Mouse (Mus musculus) embryonic facial prominence, embryonic 11.5 days (tissue): ENCODE results near the gene Mgll. TPM values are rescaled to one million over a fixed set of nuclear protein-coding genes. Genes with fewer than 3 reads are reported as not detected.
A peak's percentile ranks its signal among the peaks of the same experiment; 100 is the strongest.

Source experiments
- ATAC-seq: fragments of 200-750 bp; cut with Nextera tagmentation; replicated peaks from 2 replicates; pipeline ENCODE4 v1.8.0; 2017; ENCODE audit warnings: low read depth; ENCODE audit not compliant: insufficient number of reproducible peaks, low FRiP score, low TSS enrichment
- DNase-seq: peaks from one replicate; pipeline ENCODE4 v3.0.0-alpha.2; 2015; ENCODE audit warnings: low spot score
- H3K27ac ChIP-seq: fragments of 300-500 bp; sonication (generic); replicated peaks from 2 replicates; pipeline ENCODE4 v1.5.1; 2014; ENCODE audit warnings: mild to moderate bottlenecking, low read depth, low read length, control low read depth
- H3K27me3 ChIP-seq: fragments of 300-500 bp; sonication (generic); 2 replicates; pipeline ENCODE4 v1.6.1; 2014; ENCODE audit warnings: mild to moderate bottlenecking, low read length, moderate library complexity, mixed read lengths; ENCODE audit not compliant: control insufficient read depth, insufficient read depth
- H3K36me3 ChIP-seq: fragments of 300-500 bp; sonication (generic); replicated peaks from 2 replicates; pipeline ENCODE4 v1.6.1; 2014; ENCODE audit warnings: low read depth, mild to moderate bottlenecking, low read length, moderate library complexity, mixed read lengths; ENCODE audit not compliant: control insufficient read depth, insufficient read depth
- H3K4me1 ChIP-seq: fragments of 300-500 bp; sonication (generic); 2 replicates; pipeline ENCODE4 v1.6.1; 2014; ENCODE audit warnings: low read length, mixed read lengths; ENCODE audit not compliant: control insufficient read depth, insufficient read depth
- H3K4me2 ChIP-seq: fragments of 300-500 bp; sonication (generic); 2 replicates; pipeline ENCODE4 v1.6.1; 2014; ENCODE audit warnings: low read depth, mild to moderate bottlenecking, control low read depth, low read length, moderate library complexity
- H3K4me3 ChIP-seq: fragments of 300-500 bp; sonication (generic); 2 replicates; pipeline ENCODE4 v1.5.1; 2014; ENCODE audit warnings: low read depth, low read length, control low read depth
- H3K9ac ChIP-seq: fragments of 300-500 bp; sonication (generic); replicated peaks from 2 replicates; pipeline ENCODE4 v1.6.1; 2014; ENCODE audit warnings: mild to moderate bottlenecking, control low read depth, low read length
- H3K9me3 ChIP-seq: fragments of 300-500 bp; sonication (generic); replicated peaks from 2 replicates; pipeline ENCODE4 v1.6.1; 2016; ENCODE audit warnings: mild to moderate bottlenecking, low read length, inconsistent platforms, mixed read lengths; ENCODE audit not compliant: control insufficient read depth
- WGBS: fragments of 180-500 bp; shearing (Covaris S2); extraction: QIAGEN DNeasy Blood & Tissue Kit; methylation state at CpG from one replicate; pipeline ENCODE4 v1.1.7; 2014; 5-methylcytosine and 5-hydroxymethylcytosine counted together
- polyA plus RNA-seq: library from polyadenylated mRNA; unstranded; fragments of >200 nt; fragmentation: Nextera tagmentation; extraction: Ambion mirVana; gene quantifications from 2 replicates; pipeline ENCODE4 v1.2.1, GENCODE M21; 2014

Mgll gene
- polyA plus RNA-seq, result 3.0 and 9.4 TPM in 2 replicates

GRCm38 (mm10) chr6:88724313-88725195 lies at the start of gene Mgll:
Gene Mgll (plus strand): TSS chr6:88724412.
- Histone ChIP-seq H3K4me3 (peak within 1 kb of the TSS; percentile 69), H3K4me2 (peak within 1 kb of the TSS; percentile 82), H3K36me3 (no peaks in the 10 kb centered on the region), H3K4me1 (no peaks in the 10 kb centered on the region), H3K27me3 (peaks cover 6% of the 10 kb centered on the region), H3K9me3 (no peaks in the 10 kb centered on the region), H3K9ac (peak within 1 kb of the TSS; percentile 43), H3K27ac (no peak within 1 kb of the TSS)
- peak; percentile 61 for DNase-seq
- ATAC-seq, result peak; percentile 70
- WGBS, result under 1% methylated on average over 98 of the region's 105 CpGs

GRCm38 (mm10) chr6:88675815-88676214 lies 48.4 kb upstream of the Mgll start:
- Histone ChIP-seq H3K9ac (no peak overlapping the region), H3K9me3 (no peaks in the 10 kb centered on the region), H3K27me3 (no peaks in the 10 kb centered on the region), H3K4me2 (no peak overlapping the region), H3K4me3 (no peak overlapping the region), H3K27ac (no peak overlapping the region), H3K36me3 (no peaks in the 10 kb centered on the region), H3K4me1 (no peaks in the 10 kb centered on the region)
- DNase-seq (no peak), ATAC-seq (no peak)
- 86% methylated on average over 2 of the region's 2 CpGs for WGBS

- Histone ChIP-seq H3K9me3 (no peaks in the 10 kb centered on the region), H3K36me3 (no peaks in the 10 kb centered on the region), H3K27ac (no peak overlapping the region), H3K27me3 (no peaks in the 10 kb centered on the region), H3K4me3 (no peak overlapping the region), H3K9ac (no peak overlapping the region), H3K4me2 (no peak overlapping the region), H3K4me1 (no peaks in the 10 kb centered on the region)
- WGBS, result 85% methylated on average over 6 of the region's 6 CpGs
- ATAC-seq, result no peak
- no peak for DNase-seq
Measured at GRCm38 (mm10) chr6:88676753-88677736, 47.2 kb upstream of the Mgll start.

DNA sequence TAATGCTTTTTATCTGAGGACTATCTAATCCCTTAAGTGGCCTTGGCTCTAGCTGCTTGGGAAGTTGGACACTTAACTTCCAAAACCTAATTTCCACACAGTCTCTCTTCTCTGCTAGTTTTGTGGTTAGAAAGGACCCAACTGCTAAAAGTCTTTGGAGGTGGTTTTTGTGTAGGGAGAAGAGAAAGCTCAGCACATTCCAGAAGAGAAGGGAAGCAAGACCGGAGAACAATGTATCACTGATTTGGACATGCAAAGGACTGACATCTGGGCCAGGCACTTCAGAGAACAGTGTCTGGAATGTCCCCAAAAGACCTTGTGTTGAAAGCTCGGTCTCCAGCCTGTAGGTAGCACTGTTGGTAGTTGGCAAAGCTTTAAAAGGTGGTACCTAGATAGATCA lies 46.5 kb upstream of the Mgll start:
- no peak overlapping the region for H3K4me3 ChIP-seq
- no peak for DNase-seq
- WGBS, result 60% methylated on average over 2 of the region's 2 CpGs
- H3K9ac ChIP-seq, result no peak overlapping the region
- no peaks in the 10 kb centered on the region for H3K4me1 ChIP-seq
- H3K27me3 ChIP-seq, result no peaks in the 10 kb centered on the region
- H3K36me3 ChIP-seq, result no peaks in the 10 kb centered on the region
- no peak overlapping the region for H3K27ac ChIP-seq
- H3K9me3 ChIP-seq, result no peaks in the 10 kb centered on the region
- no peak for ATAC-seq
- H3K4me2 ChIP-seq, result no peak overlapping the region

GRCm38 (mm10) chr6:88681026-88681425 lies 43.2 kb upstream of the Mgll start:
- ATAC-seq (no peak), DNase-seq (no peak)
- Histone ChIP-seq H3K9me3 (no peaks in the 10 kb centered on the region), H3K4me2 (no peak overlapping the region), H3K36me3 (no peaks in the 10 kb centered on the region), H3K4me3 (no peak overlapping the region), H3K27ac (no peak overlapping the region), H3K27me3 (no peaks in the 10 kb centered on the region), H3K4me1 (no peaks in the 10 kb centered on the region), H3K9ac (no peak overlapping the region)
- 89% methylated on average over 3 of the region's 3 CpGs for WGBS

DNA sequence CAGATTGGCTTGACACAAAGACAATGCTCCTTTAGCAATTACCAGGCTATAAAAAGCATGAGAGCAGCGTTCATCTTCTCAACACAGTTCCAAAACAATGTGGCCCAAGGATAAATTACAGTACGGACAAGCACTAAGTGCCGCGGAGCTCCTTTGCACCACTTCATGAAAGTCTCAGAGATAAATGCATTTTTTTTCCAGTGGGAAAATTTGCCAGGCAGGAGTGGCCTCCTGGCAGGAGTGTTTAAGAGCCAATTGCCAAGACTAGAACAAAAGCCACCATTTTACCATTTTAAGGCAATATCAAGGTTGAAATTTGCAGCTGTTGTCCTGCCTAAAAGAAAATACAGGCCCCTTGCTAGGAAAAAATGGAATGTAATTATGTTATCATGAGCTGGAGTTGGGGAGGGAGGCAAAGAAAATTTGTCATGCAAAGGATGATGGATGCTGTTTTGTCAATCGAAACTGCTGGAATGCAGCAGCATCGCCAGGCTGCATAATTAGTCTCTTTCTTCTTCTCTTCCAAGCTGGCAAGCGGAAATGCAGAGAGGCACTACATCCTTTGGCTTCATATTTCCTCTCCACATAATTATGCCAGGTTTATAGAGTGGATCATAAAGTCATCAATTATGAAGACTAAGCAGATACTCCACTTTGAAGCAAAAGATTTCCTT lies 40.7 kb upstream of the Mgll start:
- DNase-seq, result no peak
- 74% methylated on average over 7 of the region's 7 CpGs for WGBS
- H3K9ac ChIP-seq, result no peak overlapping the region
- no peak for ATAC-seq
- no peak overlapping the region for H3K4me3 ChIP-seq
- no peaks in the 10 kb centered on the region for H3K36me3 ChIP-seq
- H3K27me3 ChIP-seq, result no peaks in the 10 kb centered on the region
- no peaks in the 10 kb centered on the region for H3K9me3 ChIP-seq
- H3K4me1 ChIP-seq, result no peaks in the 10 kb centered on the region
- no peak overlapping the region for H3K4me2 ChIP-seq
- H3K27ac ChIP-seq, result no peak overlapping the region

- WGBS, result 89% methylated on average over 11 of the region's 11 CpGs
- Histone ChIP-seq H3K9me3 (no peaks in the 10 kb centered on the region), H3K4me1 (no peaks in the 10 kb centered on the region), H3K36me3 (no peaks in the 10 kb centered on the region), H3K27me3 (no peaks in the 10 kb centered on the region), H3K9ac (no peak overlapping the region), H3K27ac (no peak overlapping the region), H3K4me2 (no peak overlapping the region), H3K4me3 (no peak overlapping the region)
- no peak for DNase-seq
- no peak for ATAC-seq
Measured at GRCm38 (mm10) chr6:88688171-88688570, 36.0 kb upstream of the Mgll start.
